ENCODE assay signal across 22 mouse cellular contexts in the genomic region with DNA sequence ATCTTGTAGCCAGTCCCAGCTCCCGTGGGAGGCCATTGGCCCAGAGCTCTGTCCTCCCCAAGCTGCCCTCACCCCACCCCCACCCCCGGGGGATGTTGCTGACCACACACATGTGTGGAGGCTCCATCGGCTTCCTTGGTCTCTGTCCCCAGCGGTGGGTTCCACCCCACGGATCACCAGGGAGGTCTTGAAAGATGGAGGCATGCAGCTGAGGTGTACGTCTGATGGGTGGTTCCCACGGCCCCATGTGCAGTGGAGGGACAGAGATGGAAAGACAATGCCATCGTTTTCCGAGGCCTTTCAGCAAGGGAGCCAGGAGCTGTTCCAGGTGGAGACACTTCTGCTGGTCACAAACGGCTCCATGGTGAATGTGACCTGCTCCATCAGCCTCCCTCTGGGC. TPM values are rescaled to one million over a fixed set of nuclear protein-coding genes. Genes with fewer than 3 reads are reported as not detected.
"Had no signal": no experiment of that assay in that cellular context is flagged by ENCODE, and none has a peak within 500 bp of the region (broad histone marks: within the 10 kb centered on the region; RNA-seq: fewer than 3 reads in every experiment).

No protein-coding gene starts in this region.

- H3K27ac ChIP-seq: liver, embryonic 15.5 days; lung, embryonic 15.5 days; midbrain, embryonic 10.5 days; midbrain, embryonic 12.5 days; neural tube, embryonic 13.5 days; neural tube, embryonic 15.5 days; stomach, embryonic 15.5 days had no signal

- H3K36me3 ChIP-seq: liver, embryonic 15.5 days; lung, embryonic 15.5 days; midbrain, embryonic 10.5 days; midbrain, embryonic 12.5 days; neural tube, embryonic 13.5 days; neural tube, embryonic 15.5 days; stomach, embryonic 15.5 days had no signal

- H3K4me1 ChIP-seq: liver, embryonic 15.5 days; lung, embryonic 15.5 days; midbrain, embryonic 10.5 days; midbrain, embryonic 12.5 days; neural tube, embryonic 13.5 days; neural tube, embryonic 15.5 days; stomach, embryonic 15.5 days had no signal

- DNase-seq: liver, postnatal 0 days; lung, adult 2 months; lung, postnatal 14 days; lung, postnatal 36 days; midbrain, embryonic 14.5 days; right cerebral cortex, postnatal 14 days; thymus, adult 18-20 months; thymus, postnatal 14 days; thymus, postnatal 36 days had no signal

- H3K4me3 ChIP-seq: liver, embryonic 15.5 days; lung, embryonic 15.5 days; midbrain, embryonic 10.5 days; midbrain, embryonic 12.5 days; myocyte; neural tube, embryonic 13.5 days; neural tube, embryonic 15.5 days; stomach, embryonic 15.5 days had no signal

RNA-seq across cellular contexts. Expression of a gene that starts 10.4 kb away (rescaled TPM):
- total RNA-seq: megakaryocyte-erythroid progenitor cell, adult 5-6 weeks had no signal
- polyA plus RNA-seq: liver, postnatal 0 days; lung, postnatal 0 days; midbrain, embryonic 14.5 days; myocyte; neural tube, embryonic 11.5 days; neural tube, embryonic 13.5 days; neural tube, embryonic 15.5 days had no signal

RNA-seq across cellular contexts. Expression of a gene that starts 11.9 kb away (rescaled TPM):
- total RNA-seq: megakaryocyte, adult 5-6 weeks; megakaryocyte-erythroid progenitor cell, adult 5-6 weeks had no signal
- polyA plus RNA-seq: liver, embryonic 15.5 days; liver, postnatal 0 days; lung, embryonic 15.5 days; lung, postnatal 0 days; midbrain, embryonic 10.5 days; midbrain, embryonic 12.5 days; midbrain, embryonic 14.5 days; midbrain, embryonic 16.5 days; myocyte; neural tube, embryonic 11.5 days; neural tube, embryonic 13.5 days; neural tube, embryonic 15.5 days had no signal

RNA-seq across cellular contexts. Expression of a gene that starts 33.6 kb away (rescaled TPM):
- polyA plus RNA-seq: liver, embryonic 15.5 days; myocyte had no signal

RNA-seq across cellular contexts. Expression of a gene that starts 39.6 kb away (rescaled TPM):
- polyA plus RNA-seq: liver, embryonic 15.5 days; liver, postnatal 0 days; lung, postnatal 0 days; midbrain, embryonic 10.5 days; midbrain, embryonic 12.5 days; midbrain, embryonic 14.5 days; myocyte; neural tube, embryonic 11.5 days; stomach, embryonic 15.5 days had no signal

RNA-seq across cellular contexts. Expression of a gene that starts 59.4 kb away (rescaled TPM):
- polyA plus RNA-seq: myocyte had no signal
